Mouse (Mus musculus) small intestine, adult 2 months (tissue): ENCODE measurements around the gene Pard3.

ENCODE experiments used
- CTCF ChIP-seq: fragments of 200-500 bp; IDR thresholded peaks from 2 replicates; pipeline ENCODE4 v1.5.1; 2012; ENCODE audit warnings: low read depth, mild to moderate bottlenecking, control low read depth, inconsistent platforms, low read length, moderate library complexity, mixed read lengths; ENCODE audit not compliant: insufficient replicate concordance, insufficient read length; ENCODE audit errors: extremely low read depth
- POLR2A ChIP-seq: fragments of 200-500 bp; IDR thresholded peaks from 2 replicates; pipeline ENCODE4 v1.6.1; 2012; ENCODE audit warnings: low read depth, mild to moderate bottlenecking, control low read depth, inconsistent platforms, low read length, moderate library complexity

DNA sequence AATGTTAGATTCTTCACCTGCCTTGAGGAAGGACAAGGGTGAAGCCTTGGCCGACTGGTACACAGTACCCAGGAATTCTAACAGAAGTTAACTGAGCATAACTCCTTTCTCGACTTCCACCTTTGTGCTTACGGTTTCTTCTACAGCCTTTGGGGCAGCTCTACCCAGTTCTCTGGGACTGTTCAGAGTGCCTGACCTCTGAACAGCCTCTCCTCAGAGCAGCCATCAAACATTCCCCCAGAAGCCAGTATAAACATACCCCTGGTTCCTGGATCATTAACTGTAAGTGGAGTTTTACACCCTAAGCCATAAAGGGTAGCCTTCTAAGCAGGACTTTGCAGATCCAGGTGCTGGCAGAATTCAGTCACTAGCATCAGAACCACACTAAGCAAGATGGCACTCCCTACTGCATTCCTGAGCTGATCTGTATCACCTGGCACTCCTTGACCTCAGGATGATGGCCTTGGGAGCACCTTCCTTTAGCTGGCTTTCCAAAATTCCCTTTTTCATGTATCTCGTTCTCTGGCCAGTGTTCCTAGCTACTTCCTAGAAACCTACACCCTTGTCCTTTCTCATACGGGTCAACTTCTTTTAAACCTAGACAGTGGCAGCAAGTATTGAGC lies 374.0 kb downstream of the Pard3 start:
- TF ChIP-seq CTCF (no peak), POLR2A (no peak)
